Mouse (Mus musculus): ENCODE data around the gene Fgf15.

Fgf15 gene

DNA sequence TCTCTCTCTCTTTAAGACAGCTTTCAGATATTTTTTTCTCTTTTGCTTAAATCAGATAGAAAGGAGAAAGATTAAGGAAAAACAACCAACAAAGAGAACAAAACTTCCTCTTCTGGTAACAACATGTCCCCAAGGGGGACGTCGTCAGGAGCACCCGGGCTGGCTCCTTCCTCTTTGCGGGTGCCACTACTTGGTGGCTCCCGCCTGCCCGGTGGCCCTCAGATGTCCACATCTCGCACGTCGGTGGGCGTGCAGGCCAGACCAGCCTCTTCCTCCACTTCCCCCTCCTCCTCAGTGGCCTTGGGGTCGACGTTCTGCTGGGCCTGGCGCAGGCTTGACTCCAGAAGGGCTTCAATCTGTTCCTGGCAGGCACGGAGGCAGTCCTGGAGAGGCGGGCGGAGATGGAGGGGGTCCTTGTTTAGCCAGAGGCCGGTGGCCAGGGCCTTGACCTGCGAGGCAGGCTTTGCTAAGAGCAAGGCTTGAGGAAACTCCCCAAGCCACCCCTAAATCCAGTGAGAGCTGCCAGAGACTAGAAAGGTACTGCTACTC, 36.1 kb downstream of the Fgf15 start:
- DNase-seq (ENCODE audit: low spot score): no peak

DNA sequence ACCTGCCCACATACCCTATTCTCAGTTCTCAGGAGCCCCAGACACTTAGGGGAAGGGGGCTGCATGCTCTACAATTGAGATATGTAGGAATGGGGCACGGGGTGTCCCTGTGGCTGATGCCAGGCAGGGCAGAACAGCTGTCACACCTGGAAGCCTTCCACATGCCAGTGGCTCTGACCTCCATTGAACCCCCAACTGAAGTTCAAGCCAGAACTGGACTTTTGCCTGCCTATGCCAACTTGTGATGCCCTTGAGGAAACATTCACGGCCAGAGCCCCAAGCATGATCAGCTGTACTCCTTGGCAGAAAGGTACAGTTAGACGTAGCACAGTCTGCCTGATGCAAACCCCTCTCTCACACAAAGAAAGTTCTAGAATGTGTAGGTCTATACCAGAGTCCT, 37.0 kb downstream of the Fgf15 start:
- DNase-seq (ENCODE audit: low spot score): no peak

DNA sequence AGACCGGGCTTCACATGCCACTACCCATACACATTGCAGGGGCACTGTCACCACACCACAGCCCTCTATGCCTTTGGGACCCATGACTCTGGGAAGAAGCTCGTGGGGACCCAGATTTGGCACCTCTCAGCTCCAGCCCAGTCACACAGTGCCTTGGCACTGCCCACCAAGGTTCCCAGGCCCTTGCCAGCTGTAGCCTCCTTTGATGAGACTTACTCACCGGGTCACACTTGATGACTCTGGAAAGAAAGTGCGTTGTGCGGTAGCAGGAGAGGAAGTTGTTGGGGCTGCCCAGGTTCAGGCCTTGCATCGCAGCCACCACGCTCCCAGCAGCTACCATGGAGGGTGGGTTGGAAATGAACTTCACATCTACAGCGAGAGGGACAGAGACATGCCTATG, 37.5 kb downstream of the Fgf15 start:
- DNase-seq (ENCODE audit: low spot score): no peak

DNA sequence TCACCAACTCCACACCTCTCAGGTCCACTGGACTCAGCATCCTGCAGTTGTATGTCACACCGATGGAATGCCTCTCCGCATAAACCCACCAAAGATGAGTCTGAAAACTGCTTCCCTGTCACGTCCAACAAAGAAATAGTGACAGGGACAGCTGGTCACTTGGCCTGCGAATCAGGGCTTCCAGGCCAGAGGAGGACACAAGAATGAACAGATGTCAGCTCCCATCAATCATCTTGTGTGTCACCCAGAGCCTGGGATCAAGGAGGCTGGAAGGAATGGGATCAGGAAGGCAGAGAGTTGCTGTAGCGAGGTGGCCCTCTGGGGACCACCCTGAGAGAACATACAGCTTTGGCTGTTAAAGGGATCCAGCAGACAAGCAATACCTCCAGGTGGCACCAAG, 38.6 kb downstream of the Fgf15 start:
- DNase-seq (ENCODE audit: low spot score): no peak

DNA sequence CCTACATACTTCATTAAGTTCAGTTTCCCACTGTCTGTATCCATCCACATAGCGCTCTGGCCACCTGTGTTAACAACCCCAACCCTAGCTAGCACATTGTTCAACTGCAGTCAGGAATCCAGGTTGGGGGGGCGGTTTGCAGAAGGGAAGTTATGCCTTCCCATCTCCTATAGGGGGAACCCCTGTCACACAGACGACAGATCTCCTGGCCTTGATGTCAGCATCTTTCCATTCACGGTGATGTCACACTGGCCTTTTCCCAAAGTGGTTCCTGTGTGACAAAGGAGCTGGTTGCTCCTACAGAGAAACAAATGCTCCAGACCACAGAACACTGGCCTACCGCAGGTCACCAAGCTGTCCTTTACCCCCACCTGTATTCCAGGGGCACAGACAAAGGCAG, 39.2 kb downstream of the Fgf15 start:
- peak; percentile 58 for DNase-seq (ENCODE audit: low spot score)

DNA sequence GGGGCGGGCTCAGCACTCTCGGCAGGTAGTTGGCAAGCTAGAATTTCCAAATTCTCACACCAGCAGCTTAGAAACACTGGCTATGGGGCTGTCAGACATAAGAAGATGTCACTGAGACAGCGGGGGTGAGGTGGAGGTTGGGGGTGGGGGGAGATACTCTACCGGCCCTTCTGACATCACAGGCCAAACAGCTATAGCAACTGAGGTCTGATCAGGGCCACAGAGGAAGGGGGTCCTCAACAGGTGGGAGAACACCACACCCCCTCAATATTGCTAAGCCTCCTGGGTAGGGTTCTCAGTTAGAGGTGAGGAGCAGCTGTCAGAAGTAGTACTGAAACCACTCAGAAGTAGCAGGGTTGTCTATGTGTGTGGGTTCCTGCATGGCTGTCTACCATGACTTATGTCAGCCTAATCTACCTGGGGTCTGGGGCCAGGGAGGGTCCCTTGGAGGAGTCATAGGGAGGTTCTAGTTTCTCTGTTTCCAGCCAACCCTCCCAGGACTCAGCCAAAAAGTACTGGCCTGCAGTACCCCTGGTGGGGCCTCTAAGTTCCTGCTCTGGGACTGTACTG, 40.1 kb downstream of the Fgf15 start:
- no peak for DNase-seq (ENCODE audit: low spot score)

DNA sequence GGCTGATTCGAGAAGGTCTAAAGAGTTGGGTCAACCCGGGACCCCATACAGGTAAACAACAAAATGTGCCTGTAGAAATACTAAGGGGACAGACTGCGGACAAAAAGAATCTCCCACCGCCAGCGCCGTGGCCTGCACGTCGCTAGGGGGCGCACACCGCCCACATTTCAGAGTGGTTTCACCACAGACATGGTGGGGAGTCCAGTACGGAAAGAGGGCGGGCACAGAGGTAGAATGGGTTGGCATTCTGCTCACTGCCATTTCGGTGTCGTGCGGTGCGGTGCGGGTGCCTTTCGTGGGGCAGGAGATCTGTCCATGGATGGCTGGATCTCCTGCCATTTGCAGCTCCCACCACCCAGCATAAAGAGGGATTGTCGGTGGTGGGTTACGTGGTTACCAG, 41.2 kb downstream of the Fgf15 start:
- DNase-seq (ENCODE audit: low spot score): peak; percentile 90

DNA sequence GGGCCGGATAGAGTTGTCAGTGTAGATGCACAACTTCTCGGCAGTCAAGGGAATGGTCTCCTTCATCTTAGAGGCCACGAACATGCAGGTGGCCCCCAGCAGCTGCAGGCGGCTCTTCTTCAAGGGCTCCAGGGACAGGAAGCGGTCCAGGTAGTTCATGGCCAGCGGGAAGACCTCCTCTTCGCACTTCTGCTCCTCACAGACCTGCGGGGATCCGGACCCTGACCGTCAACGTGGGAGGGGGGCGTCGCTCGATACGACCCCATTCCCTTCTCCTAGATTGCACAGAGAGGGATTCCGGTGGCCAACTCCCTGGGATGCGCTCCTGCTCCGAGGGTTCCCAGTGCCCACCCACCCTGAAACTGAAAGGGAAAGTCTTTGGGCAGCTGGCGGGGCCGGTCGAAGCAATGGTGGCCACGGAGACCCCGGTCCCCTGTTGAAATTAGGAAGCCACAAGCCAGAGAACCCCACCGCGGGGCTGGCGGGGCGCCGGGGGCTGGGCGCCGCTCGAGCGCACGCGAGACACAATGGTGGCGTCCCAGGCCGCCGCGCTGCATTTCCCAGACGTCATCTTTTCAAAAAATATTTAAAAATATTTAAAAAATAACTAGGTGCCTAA, 41.7 kb downstream of the Fgf15 start:
- no peak for DNase-seq (ENCODE audit: low spot score)

DNA sequence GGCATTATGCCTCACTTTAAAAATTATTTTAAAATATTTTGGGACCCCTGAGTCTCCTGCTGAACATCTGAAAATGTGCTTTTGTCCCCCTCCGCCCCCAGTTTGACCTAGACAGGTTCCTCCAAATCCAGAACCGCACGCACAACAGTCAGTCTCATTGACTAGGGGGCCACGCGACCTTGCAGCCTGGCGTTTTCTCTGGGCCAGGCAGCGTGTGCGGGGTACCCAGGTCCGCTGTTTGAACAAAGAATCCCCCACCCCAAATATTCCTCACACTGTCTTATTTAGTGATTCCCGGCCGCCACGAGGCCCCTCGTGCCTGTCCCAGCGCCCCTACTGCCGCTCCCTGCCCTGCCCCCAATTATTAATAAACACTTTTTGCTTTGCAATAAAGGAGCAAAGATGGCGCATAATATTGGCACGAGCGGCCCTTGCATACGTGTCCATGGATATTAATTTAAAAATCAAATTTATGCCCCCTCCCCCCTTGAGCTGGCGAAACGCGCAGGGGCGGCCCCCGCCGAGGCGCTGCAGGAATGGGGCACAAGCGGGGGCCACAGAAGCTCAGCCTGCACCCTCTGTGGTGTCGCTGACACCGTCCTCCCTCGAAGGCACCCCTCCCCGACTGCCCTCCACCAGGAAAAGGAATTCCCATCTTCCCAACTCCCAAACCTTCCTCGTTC, 42.5 kb downstream of the Fgf15 start:
- no peak for DNase-seq (ENCODE audit: low spot score)

DNA sequence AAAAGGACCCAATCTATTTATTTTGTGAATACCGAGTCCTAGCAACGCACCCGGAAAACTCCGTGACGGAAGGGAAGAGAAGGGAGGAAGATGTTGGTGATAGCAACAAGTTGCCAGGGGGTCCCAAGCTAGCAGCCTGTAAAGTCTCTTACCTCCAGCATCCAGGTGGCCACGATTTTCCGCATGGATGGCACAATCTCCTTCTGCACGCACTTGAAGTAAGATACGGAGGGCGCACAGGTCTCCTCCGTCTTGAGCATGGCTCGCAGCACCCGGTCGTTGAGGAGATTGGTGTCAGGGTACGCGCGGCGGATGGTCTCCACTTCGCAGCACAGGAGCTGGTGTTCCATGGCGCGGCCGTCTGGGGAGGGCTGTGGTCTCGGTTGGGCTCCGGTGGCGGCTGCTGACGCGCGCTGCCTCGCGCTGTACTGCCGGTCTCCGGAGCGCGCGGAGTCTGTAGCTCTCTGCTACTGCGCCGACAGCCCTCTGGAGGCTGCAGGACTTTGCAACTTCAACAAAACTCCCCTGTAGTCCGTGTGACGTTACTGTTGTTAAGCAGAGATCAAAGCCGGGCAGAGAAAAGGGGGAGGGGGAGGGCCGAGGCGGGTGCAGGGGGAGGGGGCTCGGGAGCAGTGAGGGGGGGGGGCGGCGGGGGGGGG, 43.1 kb downstream of the Fgf15 start, which contains the start of gene Ccnd1:
Ccnd1 (minus strand) TSS at position 582 of the 659 bp plus-strand sequence.
- DNase-seq (ENCODE audit: low spot score): peak; percentile 54

DNA sequence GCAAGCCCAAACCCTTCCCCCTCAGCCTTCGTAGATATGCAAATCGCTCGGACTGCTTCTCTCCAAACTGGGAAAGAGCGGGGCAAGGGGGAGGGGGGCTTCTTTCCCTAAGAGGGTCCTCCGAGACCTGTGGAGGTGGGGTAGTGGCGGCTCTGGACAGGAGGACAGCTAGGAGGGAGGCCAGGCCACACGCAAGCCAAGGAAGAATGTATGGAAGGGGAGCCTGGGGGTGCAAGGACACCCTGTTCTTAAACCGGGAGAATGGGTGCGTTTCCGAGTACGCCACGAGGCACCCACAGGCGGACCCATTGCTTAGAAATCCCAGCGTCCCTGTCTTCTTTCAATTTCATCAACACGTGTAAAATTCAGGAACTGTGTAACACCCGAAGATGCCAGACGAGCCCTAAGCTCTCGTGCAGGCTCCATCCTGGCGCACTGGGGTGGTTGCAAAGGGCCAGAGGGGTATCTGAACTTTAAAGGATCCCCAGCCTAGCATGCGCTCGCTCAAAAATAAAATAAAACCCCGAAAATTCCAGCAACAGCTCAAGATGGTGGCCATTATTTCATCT, 43.8 kb downstream of the Fgf15 start:
- no peak for DNase-seq (ENCODE audit: low spot score)

DNA sequence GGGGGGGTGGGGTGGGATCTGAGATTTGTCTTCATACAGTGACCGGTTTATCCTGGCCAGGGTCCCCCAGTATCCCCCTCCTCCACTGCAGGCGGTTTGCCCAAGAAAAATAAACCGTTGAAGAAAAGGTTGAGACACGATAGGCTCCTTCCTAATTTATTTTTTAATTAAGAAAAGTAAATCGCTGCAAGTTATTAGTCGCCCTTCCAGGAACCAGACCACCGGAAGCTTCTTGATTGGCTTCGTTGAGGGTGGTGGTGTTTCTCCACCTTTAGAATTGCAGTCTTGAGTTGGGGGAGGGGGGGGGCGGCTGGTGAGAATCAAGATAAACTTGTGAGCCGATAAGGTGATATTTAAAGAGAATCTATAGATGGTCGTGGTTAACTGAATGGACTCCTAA, 44.3 kb downstream of the Fgf15 start:
- no peak for DNase-seq (ENCODE audit: low spot score)

DNA sequence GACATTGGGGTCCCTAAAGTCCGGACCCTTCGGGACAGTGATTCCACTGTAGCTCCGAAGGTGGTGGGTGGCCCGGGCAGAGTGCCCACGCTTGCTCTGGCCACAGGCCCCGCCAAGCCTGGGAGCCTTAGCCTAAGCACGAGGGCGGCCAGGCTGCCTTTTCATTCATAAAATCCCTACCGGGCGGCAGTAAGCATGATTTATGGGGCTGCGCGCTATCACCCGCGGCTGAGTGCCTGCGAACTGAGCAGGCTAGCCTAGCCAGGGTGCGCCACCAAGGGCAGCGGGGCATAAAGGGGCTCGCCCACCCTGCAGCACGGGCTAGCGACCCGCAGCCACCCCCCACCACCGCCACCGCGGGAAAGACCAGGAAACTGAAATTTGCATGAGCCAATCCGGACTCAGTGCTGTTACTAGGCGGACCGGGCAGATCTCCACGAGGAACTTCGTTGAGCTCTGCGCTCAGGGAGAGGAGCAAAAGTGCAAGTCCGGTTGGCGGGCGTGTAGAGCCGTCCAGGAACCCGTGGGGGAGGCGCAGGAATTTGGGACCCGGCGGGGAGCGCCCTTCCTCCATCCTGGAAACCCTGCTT, 45.0 kb downstream of the Fgf15 start:
- DNase-seq (ENCODE audit: low spot score): peak; percentile 70

DNA sequence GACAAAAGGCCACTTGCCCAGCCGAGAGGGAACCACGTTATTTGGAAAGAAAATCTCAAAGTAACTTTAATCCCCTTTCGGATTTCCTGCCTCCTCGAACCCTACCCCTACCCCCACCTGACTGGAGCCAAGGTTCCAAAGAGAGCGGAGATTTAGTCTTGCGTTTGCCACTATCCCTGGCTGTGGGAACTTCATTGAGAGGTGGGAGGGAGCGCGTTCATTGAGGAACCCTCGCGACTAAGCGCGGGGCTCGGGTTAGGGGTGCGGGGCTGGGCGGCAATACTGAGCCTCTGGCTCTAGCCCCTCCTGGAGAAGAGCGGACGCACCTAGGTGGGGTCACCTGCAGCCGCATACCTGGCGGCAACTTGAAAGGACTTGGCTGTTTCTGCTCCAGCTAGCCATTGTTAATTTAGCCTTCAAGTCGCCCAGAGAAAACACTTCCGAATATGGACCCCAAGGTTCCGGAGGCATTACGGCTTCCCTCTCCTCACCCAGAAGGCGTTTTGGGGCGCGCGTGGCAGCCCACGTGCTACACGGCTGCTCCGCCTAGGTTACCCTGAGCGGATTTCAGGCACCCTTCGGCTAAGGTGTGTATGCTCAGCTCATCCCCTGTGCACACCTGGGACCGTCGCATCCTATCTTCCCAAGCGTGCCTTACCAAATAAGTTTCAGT, 45.9 kb downstream of the Fgf15 start:
- DNase-seq (ENCODE audit: low spot score): no peak

DNA sequence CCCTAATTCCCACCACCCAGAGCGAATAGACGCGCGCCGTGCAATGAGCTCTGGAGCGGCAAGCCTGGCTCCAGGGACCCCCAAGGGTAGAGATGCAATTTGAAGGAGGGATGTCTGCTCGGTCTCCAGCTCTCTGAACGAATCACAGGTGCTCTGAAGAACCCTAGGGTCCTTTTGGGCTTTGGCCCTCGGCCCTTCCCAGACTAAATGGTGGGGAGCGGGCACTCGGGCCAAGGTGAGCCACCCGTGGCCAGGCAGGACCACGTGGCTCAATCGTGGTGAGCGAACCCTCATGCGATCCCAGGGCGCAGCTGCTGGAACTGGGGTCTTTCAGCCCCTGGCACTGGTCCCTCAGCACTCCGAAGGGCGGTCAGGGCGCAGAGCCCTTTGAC, 46.4 kb downstream of the Fgf15 start:
- no peak for DNase-seq (ENCODE audit: low spot score)

DNA sequence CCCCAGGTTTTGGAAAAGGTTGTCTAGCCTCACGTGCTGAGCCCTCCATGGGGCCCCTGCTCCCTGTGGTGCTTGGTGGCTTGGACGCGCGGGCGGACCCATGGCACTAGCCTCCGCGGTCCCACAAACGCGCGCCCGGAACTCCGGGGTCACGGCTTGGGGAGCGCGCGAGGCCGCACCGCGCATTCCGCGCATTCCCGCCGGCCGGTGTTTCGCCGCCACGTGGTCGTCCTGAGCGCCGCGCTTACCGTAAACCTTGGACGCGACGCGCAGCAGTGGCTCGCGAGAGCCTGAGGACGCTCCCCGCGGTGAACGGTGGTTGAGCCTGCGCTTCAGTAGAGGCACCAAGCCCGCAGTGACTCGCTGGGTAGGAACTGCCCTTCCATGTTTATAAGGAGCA, 46.9 kb downstream of the Fgf15 start:
- peak; percentile 64 for DNase-seq (ENCODE audit: low spot score)
